14 mouse cellular contexts compared by ENCODE assay signal in genomic region chr7:39705118-39706095, GRCm38 (mm10).
DNase-seq lines count a peak whose midpoint lies in the region; ATAC-seq lines count a peak whose summit lies in the region.
"Had no signal": no experiment of that assay in that cellular context is flagged by ENCODE, and none has a peak within 500 bp of the region (broad histone marks: within the 10 kb centered on the region; RNA-seq: fewer than 3 reads in every experiment).

No protein-coding gene starts in this region.

- H3K27ac ChIP-seq in hindbrain, embryonic 11.5 days (ENCODE audit: low read depth, low read length): no peak overlapping the region
- H3K27ac ChIP-seq in midbrain, embryonic 13.5 days: peak overlapping the region; percentile 79
- H3K27ac ChIP-seq: left cerebral cortex, adult 2 months; liver, embryonic 13.5 days had no signal

- no peaks in the 10 kb centered on the region for H3K27me3 ChIP-seq in hindbrain, embryonic 11.5 days (ENCODE audit: control insufficient read depth, insufficient read depth, low read length)
- H3K27me3 ChIP-seq in midbrain, embryonic 13.5 days: no peaks in the 10 kb centered on the region
- H3K27me3 ChIP-seq: liver, embryonic 13.5 days had no signal

- peak; percentile 47 for DNase-seq in Muller cell, postnatal 12 days (ENCODE audit: inconsistent ontology term)
- peak; percentile 26 for DNase-seq in embryo, embryonic 11 days
- DNase-seq in hindbrain, embryonic 11.5 days (ENCODE audit: low spot score): peak; percentile 45
- no peak for DNase-seq in testis, postnatal 10 days (ENCODE audit: low spot score)
- no peak for DNase-seq in cerebellum, adult 11 months
- DNase-seq in yolk sac, embryonic 10.5 days (ENCODE audit: low spot score): no peak
- DNase-seq: adrenal gland, adult 8-10 months; heart, postnatal 4 days; kidney, postnatal 36 days; liver, embryonic 13.5 days; thymus, postnatal 36 days had no signal

- no peaks in the 10 kb centered on the region for H3K9me3 ChIP-seq in hindbrain, embryonic 11.5 days (ENCODE audit: control insufficient read depth, low read length)
- H3K9me3 ChIP-seq in midbrain, embryonic 13.5 days: no peaks in the 10 kb centered on the region
- H3K9me3 ChIP-seq: liver, embryonic 13.5 days had no signal

- H3K4me1 ChIP-seq in hindbrain, embryonic 11.5 days (replicated peaks; ENCODE audit: control insufficient read depth, insufficient read depth, low read length): no peaks in the 10 kb centered on the region
- peaks cover 19% of the 10 kb centered on the region for H3K4me1 ChIP-seq in midbrain, embryonic 13.5 days (replicated peaks)
- H3K4me1 ChIP-seq: liver, embryonic 13.5 days had no signal

- 18% methylated on average over 5 of the region's 5 CpGs for WGBS in hindbrain, embryonic 11.5 days
- 3% methylated on average over 5 of the region's 5 CpGs for WGBS in midbrain, embryonic 13.5 days

- no peak overlapping the region for H3K4me2 ChIP-seq in hindbrain, embryonic 11.5 days (replicated peaks; ENCODE audit: low read depth, low read length)
- H3K4me2 ChIP-seq in midbrain, embryonic 13.5 days (replicated peaks): peak overlapping the region; percentile 16; the same call in 1 of the 2 replicates
- H3K4me2 ChIP-seq: liver, embryonic 13.5 days had no signal

- H3K36me3 ChIP-seq in hindbrain, embryonic 11.5 days (ENCODE audit: control insufficient read depth, insufficient read depth, low read length): no peaks in the 10 kb centered on the region
- H3K36me3 ChIP-seq in midbrain, embryonic 13.5 days: no peaks in the 10 kb centered on the region
- H3K36me3 ChIP-seq: liver, embryonic 13.5 days had no signal

- ATAC-seq in hindbrain, embryonic 11.5 days (ENCODE audit: low FRiP score): peak; percentile 85
- ATAC-seq in midbrain, embryonic 13.5 days: peak; percentile 74
- no peak for ATAC-seq in CD4-positive, CD25-positive, alpha-beta regulatory T cell, adult 4 months

- H3K4me3 ChIP-seq in hindbrain, embryonic 11.5 days (ENCODE audit: low read depth, low read length): no peak overlapping the region
- H3K4me3 ChIP-seq in midbrain, embryonic 13.5 days (replicated peaks): no peak overlapping the region
- H3K4me3 ChIP-seq: left cerebral cortex, adult 2 months; liver, embryonic 13.5 days had no signal

- no peak overlapping the region for H3K9ac ChIP-seq in hindbrain, embryonic 11.5 days (ENCODE audit: low read depth, low read length)
- peak overlapping the region; percentile 49 for H3K9ac ChIP-seq in midbrain, embryonic 13.5 days (replicated peaks)
- H3K9ac ChIP-seq: liver, embryonic 13.5 days had no signal

Comparison
In these comparisons a context has a peak if more than half of its experiments do, and no peak if none do; other contexts are left out.
1. DNase-seq: peak in Muller cell, postnatal 12 days (single experiment), embryo, embryonic 11 days (single experiment) and hindbrain, embryonic 11.5 days (single experiment); none in testis, postnatal 10 days (single experiment), cerebellum, adult 11 months (single experiment) and yolk sac, embryonic 10.5 days (single experiment).